Mouse (Mus musculus): Measurements from ENCODE around the gene Zfp69. TPM values are rescaled to one million over a fixed set of nuclear protein-coding genes. Genes with fewer than 3 reads are reported as not detected.
A peak's percentile ranks its signal among the peaks of the same experiment; 100 is the strongest.

The Zfp69 gene
- polyA plus RNA-seq (2015; fragmentation: Nextera tagmentation; extraction: Ambion mirVana), result 5.3 and 5.6 TPM in 2 replicates

DNA sequence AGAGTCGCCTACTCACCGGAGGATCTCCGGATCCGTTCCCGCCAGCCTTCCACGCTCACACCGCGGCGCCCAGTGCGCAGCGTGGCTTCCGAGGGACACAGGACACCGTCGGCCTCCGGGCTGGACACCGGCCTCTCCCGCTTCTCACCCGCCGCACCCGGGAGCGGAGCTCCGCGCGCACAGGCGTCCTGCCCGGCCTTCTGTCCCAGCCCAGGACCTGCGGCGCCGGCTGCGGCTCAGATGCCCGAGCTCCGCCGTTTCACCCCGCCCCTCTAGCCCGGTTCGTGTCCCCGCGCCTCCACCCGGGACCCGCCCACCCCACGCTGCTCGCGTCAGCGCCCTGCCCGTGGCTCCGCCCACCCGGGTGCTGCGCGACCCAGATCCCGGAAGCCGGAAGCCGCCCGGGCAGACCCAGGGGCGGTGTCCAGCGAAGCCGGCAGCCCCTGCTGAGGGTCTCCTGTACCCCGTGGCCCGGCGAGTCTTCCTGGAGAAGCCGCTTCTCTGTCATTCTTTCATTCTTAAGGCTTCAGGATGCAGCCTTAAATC, at the start of gene Zfp69:
Zfp69 (minus strand) TSS at position 272 of the 546 bp plus-strand sequence.
- ATAC-seq, result peak; percentile 98

GRCm38 (mm10) chr4:121001042-121001441, 49.5 kb upstream of the Zfp69 start:
- H3K27ac ChIP-seq (ENCODE audit: low read length), result no peak overlapping the region
- no peak overlapping the region for H3K4me3 ChIP-seq (replicated peaks; ENCODE audit: low read length)
- H3K4me2 ChIP-seq (ENCODE audit: low read length), result no peak overlapping the region
- no peak for ATAC-seq
- no peaks in the 10 kb centered on the region for H3K9me3 ChIP-seq (ENCODE audit: control insufficient read depth, low read length)
- H3K27me3 ChIP-seq (replicated peaks; ENCODE audit: control insufficient read depth, insufficient read depth, low read length), result no peaks in the 10 kb centered on the region
- no peaks in the 10 kb centered on the region for H3K36me3 ChIP-seq (ENCODE audit: control insufficient read depth, insufficient read depth)
- peaks cover 25% of the 10 kb centered on the region for H3K4me1 ChIP-seq (replicated peaks; ENCODE audit: control insufficient read depth, insufficient read depth, low read length)
- no peak overlapping the region for H3K9ac ChIP-seq (replicated peaks; ENCODE audit: low read depth, low read length)
- 87% methylated on average over 2 of the region's 2 CpGs for WGBS

More for the DNA sequence above, at the start of gene Zfp69:
- Histone ChIP-seq H3K4me1 (replicated peaks; ENCODE audit: control insufficient read depth, insufficient read depth, low read length) (peaks cover 10% of the 10 kb centered on the region), H3K36me3 (ENCODE audit: control insufficient read depth, insufficient read depth) (no peaks in the 10 kb centered on the region), H3K9ac (replicated peaks; ENCODE audit: low read depth, low read length) (peak within 1 kb of the TSS; percentile 72), H3K4me3 (replicated peaks; ENCODE audit: low read length) (peak within 1 kb of the TSS; percentile 67), H3K27ac (ENCODE audit: low read length) (peak within 1 kb of the TSS; percentile 69), H3K9me3 (ENCODE audit: control insufficient read depth, low read length) (no peaks in the 10 kb centered on the region), H3K27me3 (replicated peaks; ENCODE audit: control insufficient read depth, insufficient read depth, low read length) (no peaks in the 10 kb centered on the region), H3K4me2 (ENCODE audit: low read length) (peak within 1 kb of the TSS; percentile 75)
- 0% methylated on average over 48 of the region's 60 CpGs for WGBS

- 72% methylated on average over 1 of the region's 1 CpGs for WGBS
- no peak overlapping the region for H3K27ac ChIP-seq (ENCODE audit: low read length)
- H3K9ac ChIP-seq (replicated peaks; ENCODE audit: low read depth, low read length), result no peak overlapping the region
- no peaks in the 10 kb centered on the region for H3K4me1 ChIP-seq (replicated peaks; ENCODE audit: control insufficient read depth, insufficient read depth, low read length)
- H3K27me3 ChIP-seq (replicated peaks; ENCODE audit: control insufficient read depth, insufficient read depth, low read length), result no peaks in the 10 kb centered on the region
- H3K4me3 ChIP-seq (replicated peaks; ENCODE audit: low read length), result no peak overlapping the region
- no peak overlapping the region for H3K4me2 ChIP-seq (ENCODE audit: low read length)
- no peak for ATAC-seq
- no peaks in the 10 kb centered on the region for H3K9me3 ChIP-seq (ENCODE audit: control insufficient read depth, low read length)
- H3K36me3 ChIP-seq (ENCODE audit: control insufficient read depth, insufficient read depth), result no peaks in the 10 kb centered on the region
Measured at GRCm38 (mm10) chr4:120995911-120996310, 44.4 kb upstream of the Zfp69 start.

DNA sequence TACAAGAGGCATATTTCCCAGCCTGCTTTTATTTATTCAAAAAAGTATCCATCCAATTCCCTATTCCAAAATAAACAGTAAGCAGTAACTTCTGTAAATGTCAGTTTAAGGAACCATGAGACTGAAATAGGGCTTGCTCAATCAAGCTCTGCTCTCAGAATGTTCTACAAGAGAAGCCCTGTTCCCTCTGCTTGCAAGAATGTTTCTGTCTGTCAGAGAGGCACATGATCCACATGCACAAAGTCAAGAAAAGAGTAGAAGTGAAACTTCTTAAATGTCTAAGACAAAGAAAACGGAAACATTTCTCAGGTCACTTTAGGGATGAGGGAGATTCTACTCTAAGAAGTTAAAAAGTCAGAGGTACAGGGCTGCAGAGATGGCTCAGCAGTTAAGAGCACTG, 41.5 kb upstream of the Zfp69 start:
- WGBS, result 84% methylated on average over 1 of the region's 1 CpGs
- Histone ChIP-seq H3K4me2 (ENCODE audit: low read length) (no peak overlapping the region), H3K4me3 (replicated peaks; ENCODE audit: low read length) (no peak overlapping the region), H3K4me1 (replicated peaks; ENCODE audit: control insufficient read depth, insufficient read depth, low read length) (no peaks in the 10 kb centered on the region), H3K9me3 (ENCODE audit: control insufficient read depth, low read length) (no peaks in the 10 kb centered on the region), H3K27ac (ENCODE audit: low read length) (no peak overlapping the region), H3K36me3 (ENCODE audit: control insufficient read depth, insufficient read depth) (no peaks in the 10 kb centered on the region), H3K27me3 (replicated peaks; ENCODE audit: control insufficient read depth, insufficient read depth, low read length) (no peaks in the 10 kb centered on the region), H3K9ac (replicated peaks; ENCODE audit: low read depth, low read length) (no peak overlapping the region)
- ATAC-seq, result no peak

- no peak overlapping the region for H3K4me3 ChIP-seq (replicated peaks; ENCODE audit: low read length)
- H3K4me1 ChIP-seq (replicated peaks; ENCODE audit: control insufficient read depth, insufficient read depth, low read length), result no peaks in the 10 kb centered on the region
- WGBS, result 35% methylated on average over 2 of the region's 2 CpGs
- no peaks in the 10 kb centered on the region for H3K9me3 ChIP-seq (ENCODE audit: control insufficient read depth, low read length)
- no peak for ATAC-seq
- no peak overlapping the region for H3K9ac ChIP-seq (replicated peaks; ENCODE audit: low read depth, low read length)
- no peak overlapping the region for H3K4me2 ChIP-seq (ENCODE audit: low read length)
- no peak overlapping the region for H3K27ac ChIP-seq (ENCODE audit: low read length)
- no peaks in the 10 kb centered on the region for H3K27me3 ChIP-seq (replicated peaks; ENCODE audit: control insufficient read depth, insufficient read depth, low read length)
- H3K36me3 ChIP-seq (ENCODE audit: control insufficient read depth, insufficient read depth), result no peaks in the 10 kb centered on the region
Measured at GRCm38 (mm10) chr4:120992284-120992683, 40.8 kb upstream of the Zfp69 start.

DNA sequence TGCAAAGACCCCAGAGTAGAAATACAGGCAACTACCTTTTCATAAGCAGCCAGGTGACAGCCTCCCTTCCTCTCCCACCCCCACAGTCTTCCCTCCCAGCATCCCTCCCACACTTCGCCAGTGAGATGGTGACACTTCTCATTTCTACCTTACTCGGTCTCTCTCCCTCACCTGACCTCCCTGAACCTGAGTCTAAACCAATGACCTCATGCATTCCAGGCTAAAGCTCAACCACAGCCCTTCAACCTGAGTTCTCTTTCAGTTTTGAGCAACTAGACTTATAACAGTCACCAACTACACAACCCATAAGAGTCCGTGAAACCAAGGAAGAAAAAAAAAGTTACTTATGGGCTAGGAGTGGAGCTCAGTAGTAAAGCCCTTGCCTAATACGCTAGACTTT, 35.8 kb upstream of the Zfp69 start:
- H3K4me1 ChIP-seq (replicated peaks; ENCODE audit: control insufficient read depth, insufficient read depth, low read length), result no peaks in the 10 kb centered on the region
- H3K4me3 ChIP-seq (replicated peaks; ENCODE audit: low read length), result no peak overlapping the region
- no peak for ATAC-seq
- peaks cover 4% of the 10 kb centered on the region; the same call in 1 of the 2 replicates for H3K36me3 ChIP-seq (ENCODE audit: control insufficient read depth, insufficient read depth)
- WGBS, result 81% methylated on average over 4 of the region's 4 CpGs
- no peak overlapping the region for H3K4me2 ChIP-seq (ENCODE audit: low read length)
- no peaks in the 10 kb centered on the region for H3K9me3 ChIP-seq (ENCODE audit: control insufficient read depth, low read length)
- no peak overlapping the region for H3K27ac ChIP-seq (ENCODE audit: low read length)
- no peaks in the 10 kb centered on the region for H3K27me3 ChIP-seq (replicated peaks; ENCODE audit: control insufficient read depth, insufficient read depth, low read length)
- H3K9ac ChIP-seq (replicated peaks; ENCODE audit: low read depth, low read length), result no peak overlapping the region

DNA sequence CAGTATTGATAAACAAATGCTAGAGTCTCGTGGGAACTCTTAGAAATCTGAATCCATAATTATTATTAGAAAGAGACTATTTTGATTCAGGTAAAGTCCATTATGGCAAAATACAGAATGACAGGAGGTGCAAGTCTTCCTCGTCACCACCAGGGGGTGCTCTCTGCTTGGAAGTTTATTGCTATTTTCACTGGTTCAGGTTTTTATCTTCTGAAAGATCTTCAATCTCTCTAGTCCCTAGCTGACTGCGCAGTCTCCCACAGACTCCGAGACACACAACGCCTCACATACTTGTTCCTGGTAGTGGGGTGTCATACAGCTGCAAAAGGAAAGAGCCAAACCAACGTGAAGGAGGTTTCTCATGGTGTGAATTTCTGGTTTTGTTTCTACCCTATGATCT, 34.9 kb upstream of the Zfp69 start:
- Histone ChIP-seq H3K36me3 (ENCODE audit: control insufficient read depth, insufficient read depth) (peaks cover 4% of the 10 kb centered on the region; the same call in 1 of the 2 replicates), H3K4me3 (replicated peaks; ENCODE audit: low read length) (no peak overlapping the region), H3K4me1 (replicated peaks; ENCODE audit: control insufficient read depth, insufficient read depth, low read length) (no peaks in the 10 kb centered on the region), H3K9ac (replicated peaks; ENCODE audit: low read depth, low read length) (no peak overlapping the region), H3K4me2 (ENCODE audit: low read length) (no peak overlapping the region), H3K9me3 (ENCODE audit: control insufficient read depth, low read length) (no peaks in the 10 kb centered on the region), H3K27me3 (replicated peaks; ENCODE audit: control insufficient read depth, insufficient read depth, low read length) (no peaks in the 10 kb centered on the region), H3K27ac (ENCODE audit: low read length) (no peak overlapping the region)
- 24% methylated on average over 6 of the region's 6 CpGs for WGBS
- no peak for ATAC-seq

- Histone ChIP-seq H3K4me1 (replicated peaks; ENCODE audit: control insufficient read depth, insufficient read depth, low read length) (no peaks in the 10 kb centered on the region), H3K36me3 (ENCODE audit: control insufficient read depth, insufficient read depth) (peaks cover 11% of the 10 kb centered on the region; the same call in 1 of the 2 replicates), H3K27ac (ENCODE audit: low read length) (no peak overlapping the region), H3K9ac (replicated peaks; ENCODE audit: low read depth, low read length) (no peak overlapping the region), H3K4me2 (ENCODE audit: low read length) (no peak overlapping the region), H3K4me3 (replicated peaks; ENCODE audit: low read length) (no peak overlapping the region), H3K27me3 (replicated peaks; ENCODE audit: control insufficient read depth, insufficient read depth, low read length) (no peaks in the 10 kb centered on the region), H3K9me3 (ENCODE audit: control insufficient read depth, low read length) (no peaks in the 10 kb centered on the region)
- ATAC-seq, result no peak
- WGBS, result 91% methylated on average over 3 of the region's 3 CpGs
Measured at GRCm38 (mm10) chr4:120978221-120978620, 26.7 kb upstream of the Zfp69 start.

- Histone ChIP-seq H3K36me3 (ENCODE audit: control insufficient read depth, insufficient read depth) (peaks cover 12% of the 10 kb centered on the region), H3K4me1 (replicated peaks; ENCODE audit: control insufficient read depth, insufficient read depth, low read length) (no peaks in the 10 kb centered on the region), H3K4me2 (ENCODE audit: low read length) (no peak overlapping the region), H3K9me3 (ENCODE audit: control insufficient read depth, low read length) (no peaks in the 10 kb centered on the region), H3K27me3 (replicated peaks; ENCODE audit: control insufficient read depth, insufficient read depth, low read length) (no peaks in the 10 kb centered on the region), H3K4me3 (replicated peaks; ENCODE audit: low read length) (no peak overlapping the region), H3K9ac (replicated peaks; ENCODE audit: low read depth, low read length) (no peak overlapping the region), H3K27ac (ENCODE audit: low read length) (no peak overlapping the region)
- no peak for ATAC-seq
- 90% methylated on average over 4 of the region's 4 CpGs for WGBS
Measured at GRCm38 (mm10) chr4:120975428-120975734, 23.9 kb upstream of the Zfp69 start.

Measured in forebrain, embryonic 16.5 days (tissue).